Mouse (Mus musculus) ZHBTc4 (cell line): ENCODE measurements around the gene Mertk.
A peak's percentile ranks its signal among the peaks of the same experiment; 100 is the strongest.
"Not testable (repeated sequence)": the region's sequence is repeated elsewhere in the genome, so short reads cannot be mapped to it uniquely, and the experiment has no call there.

ENCODE experiments used
- DNase-seq: peaks from one replicate; pipeline ENCODE4 v3.0.0-alpha.2; 2011; ENCODE audit warnings: low read depth, low spot score

Mertk gene

DNA sequence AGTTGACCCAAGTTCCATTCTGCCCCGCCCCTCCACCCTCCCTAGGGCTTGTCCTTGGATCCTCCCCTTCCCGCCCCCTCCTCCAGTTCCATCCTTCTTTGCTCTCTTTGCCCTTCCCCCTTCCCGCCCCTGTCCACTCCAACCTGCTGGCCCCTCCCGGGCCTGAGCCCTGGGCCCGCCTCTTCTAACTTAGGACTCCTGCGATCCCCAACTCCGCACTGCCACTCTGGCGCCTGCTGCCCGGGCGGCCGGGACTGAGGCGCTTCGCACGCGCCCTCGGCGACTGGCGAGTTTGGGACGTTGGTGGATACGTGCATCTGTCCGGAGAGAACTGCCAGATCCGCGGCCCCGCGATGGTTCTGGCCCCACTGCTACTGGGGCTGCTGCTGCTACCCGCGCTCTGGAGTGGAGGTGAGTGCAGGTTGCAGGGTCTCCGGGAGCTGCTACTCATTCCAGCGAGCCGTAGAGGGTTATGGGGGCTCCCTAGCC is at the start of gene Mertk:
Mertk (plus strand) TSS at position 264 of the 489 bp plus-strand sequence.
- peak; percentile 93 for DNase-seq

DNA sequence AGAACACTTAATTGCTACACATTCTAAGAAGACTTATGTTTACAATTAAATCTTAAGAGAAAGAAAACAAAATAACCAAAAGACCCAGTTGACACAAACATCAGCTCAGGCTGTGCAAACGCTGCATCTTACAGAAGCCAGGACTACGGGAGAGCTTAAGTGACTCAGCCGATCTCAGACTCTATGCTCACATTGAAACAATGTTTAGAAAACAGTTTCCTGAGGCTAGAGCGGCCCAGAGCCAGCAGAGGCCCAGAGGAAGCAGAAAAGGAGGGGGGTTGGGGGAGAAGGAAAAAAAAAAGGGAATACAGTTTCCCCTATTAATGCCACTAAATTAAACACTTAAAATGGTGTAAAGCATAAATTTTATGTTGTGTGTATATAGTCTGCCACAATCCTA is 18.1 kb upstream of the Mertk start:
- no peak for DNase-seq

DNA sequence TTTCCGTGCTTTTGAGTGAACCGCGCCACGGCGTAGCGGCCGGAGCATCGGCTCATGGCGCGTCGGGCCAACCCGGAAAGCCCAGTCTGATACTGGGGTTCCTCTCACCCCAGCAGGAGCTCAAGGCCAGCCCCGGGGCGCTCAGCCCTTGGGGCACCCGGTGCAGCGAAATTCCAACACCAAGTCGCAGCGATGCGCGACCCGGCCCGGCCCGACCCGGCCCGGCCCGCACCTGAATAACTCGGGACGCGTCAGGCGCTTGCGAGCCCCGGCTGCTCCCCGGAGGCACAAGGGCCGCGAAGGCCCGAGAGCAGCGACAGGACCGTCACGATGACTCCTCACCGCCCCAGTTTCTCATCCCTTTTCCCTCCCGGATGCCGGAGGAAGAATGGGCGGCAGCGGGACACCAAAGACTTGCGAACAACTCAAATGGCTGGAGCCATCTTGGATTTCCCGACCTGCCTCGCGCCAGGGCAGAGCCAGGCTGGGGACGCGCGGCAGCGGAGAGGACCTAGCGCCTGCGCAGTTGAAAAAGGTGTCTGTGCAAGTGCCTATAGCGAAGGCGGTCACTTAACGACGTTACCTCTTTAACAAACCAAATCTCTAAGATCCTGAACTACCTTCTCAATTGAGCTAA is 11.7 kb upstream of the Mertk start, which contains the start of gene Anapc1:
Anapc1 (minus strand) TSS at position 471 of the 637 bp plus-strand sequence.
- DNase-seq = peak; percentile 95

DNA sequence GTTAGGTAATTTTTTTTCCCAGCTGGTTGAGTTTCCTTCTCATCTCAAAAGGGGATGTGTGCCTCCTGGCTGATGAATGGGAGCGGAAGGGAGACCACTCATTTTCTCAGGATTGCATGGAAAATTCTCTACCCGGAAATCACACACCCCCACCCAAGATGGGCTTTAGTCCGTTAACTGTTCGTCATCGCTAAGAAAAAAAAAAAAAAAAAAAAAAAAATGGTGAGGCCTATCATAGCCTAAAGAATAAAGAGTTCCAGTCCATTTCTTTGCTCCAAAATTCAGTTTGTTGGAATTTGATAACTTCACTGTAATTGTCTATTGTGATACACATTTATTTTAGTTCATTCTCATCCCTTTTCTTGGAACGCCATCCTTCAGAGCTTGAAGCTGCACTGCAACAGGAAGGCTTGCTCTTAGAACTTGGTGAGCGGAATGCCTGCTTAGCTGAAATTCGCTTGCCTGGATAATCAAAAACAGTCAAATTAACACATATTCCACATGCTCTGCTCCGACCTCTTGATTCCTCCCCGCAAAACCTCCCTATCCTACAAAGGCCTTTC is 11.1 kb upstream of the Mertk start:
- no peak for DNase-seq

DNA sequence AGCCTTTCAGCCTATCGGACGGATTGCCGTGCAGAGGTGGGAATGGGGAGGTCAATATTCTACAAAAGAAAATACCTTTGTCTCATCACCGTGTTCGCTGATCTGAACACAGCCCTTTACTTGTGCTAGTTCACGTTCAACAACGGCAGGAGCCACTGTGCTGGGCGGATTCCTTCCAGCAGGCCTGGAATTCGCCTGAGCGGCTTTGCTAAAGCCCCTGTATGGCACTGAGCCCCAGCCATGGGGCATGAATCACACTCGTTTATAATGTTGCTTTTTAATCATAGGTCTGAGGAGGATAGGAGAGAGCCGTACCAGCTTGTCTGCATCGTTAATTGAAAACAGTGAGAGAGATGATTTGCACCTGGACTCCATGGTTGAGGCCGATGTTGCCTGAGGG is 6.4 kb upstream of the Mertk start:
- DNase-seq = peak; percentile 56

DNA sequence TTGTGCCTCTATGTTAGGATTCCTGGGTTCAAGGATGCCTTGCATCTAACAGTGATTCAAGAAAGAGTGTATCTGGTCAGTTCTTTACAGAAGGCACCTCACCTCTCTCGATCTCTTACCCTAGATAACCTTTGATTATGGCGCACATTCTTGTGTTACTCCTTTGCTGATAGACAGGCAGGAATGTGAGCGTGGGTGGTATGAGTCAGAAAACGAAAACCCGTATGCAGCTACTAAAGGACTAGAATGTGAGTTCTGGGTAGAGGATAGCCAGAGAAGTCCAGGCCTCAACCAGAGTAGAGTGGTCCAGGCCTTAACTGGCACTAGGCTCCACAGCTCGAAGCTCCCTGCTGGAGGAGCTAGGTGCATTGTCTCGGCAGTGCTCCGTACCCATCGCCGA is 6.0 kb upstream of the Mertk start:
- DNase-seq = no peak

DNA sequence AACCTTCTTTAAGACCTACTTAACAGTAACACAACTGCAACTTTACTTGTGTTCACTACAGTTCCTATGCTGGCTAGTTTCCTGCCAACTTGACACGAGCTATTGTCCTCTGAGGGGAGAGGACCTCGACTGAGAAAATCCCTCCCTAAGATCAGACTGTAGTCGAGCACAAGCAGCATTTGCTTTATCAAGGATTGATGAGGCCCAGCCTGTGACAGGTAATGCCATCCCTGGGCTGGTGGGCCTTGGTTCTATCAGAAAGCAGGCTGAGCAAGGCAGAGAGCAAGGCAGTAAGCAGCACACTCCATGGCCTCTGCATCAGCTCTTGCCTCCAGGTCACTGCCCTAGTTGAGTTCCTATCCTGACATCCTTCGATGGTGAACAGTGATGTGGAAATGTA is 5.5 kb upstream of the Mertk start:
- no peak for DNase-seq

DNA sequence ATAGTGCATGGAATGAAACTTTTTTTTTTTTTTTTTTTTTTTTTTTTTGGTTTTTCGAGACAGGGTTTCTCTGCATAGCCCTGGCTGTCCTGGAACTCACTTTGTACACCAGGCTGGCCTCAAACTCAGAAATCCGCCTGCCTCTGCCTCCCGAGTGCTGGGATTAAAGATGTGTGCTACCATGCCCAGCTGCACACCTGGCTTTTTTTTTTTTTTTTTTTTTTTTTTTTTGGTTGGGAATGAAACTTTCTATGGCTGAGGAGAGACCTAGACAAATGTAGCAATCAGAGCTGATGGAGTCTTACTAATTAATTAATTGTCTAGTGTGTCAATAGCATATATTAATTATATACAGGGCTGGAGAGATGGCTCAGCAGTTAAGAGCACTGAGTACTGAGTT is 4.9 kb upstream of the Mertk start:
- DNase-seq = not testable (repeated sequence)

DNA sequence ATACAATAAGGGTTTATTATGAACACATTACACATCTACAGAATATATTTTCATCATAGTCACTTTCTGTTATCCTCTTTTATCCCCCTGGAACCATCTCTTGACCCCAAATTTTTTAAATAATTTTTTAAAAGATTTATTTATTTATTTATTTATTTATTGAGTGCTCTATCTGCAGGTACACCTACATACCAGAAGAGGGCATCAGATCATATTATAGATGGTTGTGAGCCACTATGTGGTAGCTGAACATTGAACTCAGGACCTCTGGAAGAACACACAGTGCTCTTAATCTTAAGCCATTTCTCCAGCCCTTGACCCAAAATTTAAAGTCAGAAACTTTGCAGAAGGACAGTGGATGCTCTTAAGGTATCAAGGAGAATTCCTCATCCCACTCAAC is 4.2 kb upstream of the Mertk start:
- DNase-seq = no peak

DNA sequence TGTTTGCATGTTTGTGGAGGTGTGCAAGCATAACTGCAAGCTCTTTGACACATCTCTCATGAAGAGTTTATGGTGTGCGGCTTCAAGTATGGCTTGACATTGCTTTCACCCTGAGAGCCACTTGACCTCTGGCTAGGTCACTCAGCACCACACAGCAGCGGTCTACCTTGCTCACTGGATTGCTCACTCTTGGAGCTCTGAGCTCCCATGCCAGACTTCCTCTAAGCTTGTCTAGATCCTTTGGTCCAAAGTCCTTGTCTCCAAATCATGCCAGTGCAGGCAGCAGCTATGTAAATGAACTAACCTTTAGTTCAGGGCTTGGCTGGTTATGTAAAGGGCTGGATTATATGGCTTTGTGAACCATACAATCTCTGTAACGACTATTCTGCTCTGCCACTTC is 2.3 kb upstream of the Mertk start:
- no peak for DNase-seq

DNA sequence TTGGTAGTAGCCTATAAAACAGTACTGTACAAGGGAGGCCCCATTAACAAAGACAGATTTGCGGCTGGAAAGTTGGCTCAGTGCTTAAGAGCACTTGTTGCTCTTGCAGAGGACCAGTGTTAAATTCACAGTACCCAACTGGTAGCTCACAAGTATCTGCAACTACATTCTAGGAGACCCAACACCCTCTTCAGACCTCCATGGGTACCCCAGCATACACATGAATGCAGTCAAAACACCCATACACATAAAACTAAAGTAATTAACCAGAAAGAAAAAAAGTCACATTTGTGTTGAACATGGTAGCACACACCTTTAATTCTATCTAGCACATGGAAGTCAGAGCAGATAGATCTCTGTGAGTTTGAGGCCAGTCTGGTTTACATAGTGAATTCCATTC is 1.7 kb upstream of the Mertk start:
- DNase-seq = no peak

DNA sequence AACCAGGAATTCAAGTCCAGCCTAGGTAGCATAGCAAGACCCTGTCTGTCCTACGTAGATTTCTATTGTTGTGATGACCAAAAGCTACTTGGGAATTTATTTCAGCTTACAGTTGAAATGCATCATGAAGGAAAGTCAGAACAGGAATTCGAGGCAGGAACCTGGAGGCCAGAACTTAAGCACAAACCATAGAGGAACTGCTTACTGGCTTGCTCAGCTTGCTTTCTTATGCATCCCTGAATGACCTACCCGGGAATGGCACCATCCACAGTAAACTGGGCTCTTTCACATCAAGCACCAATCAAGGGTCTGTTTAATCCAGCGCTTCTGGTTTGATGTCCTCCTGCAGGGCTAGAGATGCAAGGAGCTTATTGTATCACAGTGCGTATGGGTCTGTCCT is 1.2 kb upstream of the Mertk start:
- peak; percentile 26 for DNase-seq

DNA sequence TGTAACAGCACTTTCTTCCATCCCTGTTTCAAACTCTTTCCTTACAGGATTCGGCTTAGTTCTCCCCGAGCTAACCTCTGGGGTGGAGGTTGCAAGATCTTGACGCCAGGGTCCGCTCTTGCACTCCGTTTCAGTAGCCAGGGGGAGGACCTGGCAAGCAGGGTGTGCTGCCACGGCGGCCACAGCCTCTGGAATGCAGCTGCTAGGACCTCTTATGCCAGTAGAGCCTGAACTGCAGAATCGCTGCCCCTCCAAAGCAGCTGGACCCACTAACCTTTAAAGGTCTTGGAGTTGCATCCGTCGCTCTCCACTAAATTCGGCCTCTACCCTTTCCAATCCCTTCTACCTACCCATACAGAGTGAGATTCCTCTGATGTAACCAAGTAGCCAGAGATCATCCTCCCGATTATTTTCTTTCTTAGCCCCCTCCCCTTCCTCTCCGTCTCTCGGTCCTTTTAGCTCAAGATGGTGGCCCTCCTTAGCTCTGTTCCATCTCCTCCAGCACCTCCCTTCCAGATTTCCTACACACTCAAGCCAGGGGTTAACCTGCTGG is 540 bp upstream of the Mertk start:
- DNase-seq = peak; percentile 94

DNA sequence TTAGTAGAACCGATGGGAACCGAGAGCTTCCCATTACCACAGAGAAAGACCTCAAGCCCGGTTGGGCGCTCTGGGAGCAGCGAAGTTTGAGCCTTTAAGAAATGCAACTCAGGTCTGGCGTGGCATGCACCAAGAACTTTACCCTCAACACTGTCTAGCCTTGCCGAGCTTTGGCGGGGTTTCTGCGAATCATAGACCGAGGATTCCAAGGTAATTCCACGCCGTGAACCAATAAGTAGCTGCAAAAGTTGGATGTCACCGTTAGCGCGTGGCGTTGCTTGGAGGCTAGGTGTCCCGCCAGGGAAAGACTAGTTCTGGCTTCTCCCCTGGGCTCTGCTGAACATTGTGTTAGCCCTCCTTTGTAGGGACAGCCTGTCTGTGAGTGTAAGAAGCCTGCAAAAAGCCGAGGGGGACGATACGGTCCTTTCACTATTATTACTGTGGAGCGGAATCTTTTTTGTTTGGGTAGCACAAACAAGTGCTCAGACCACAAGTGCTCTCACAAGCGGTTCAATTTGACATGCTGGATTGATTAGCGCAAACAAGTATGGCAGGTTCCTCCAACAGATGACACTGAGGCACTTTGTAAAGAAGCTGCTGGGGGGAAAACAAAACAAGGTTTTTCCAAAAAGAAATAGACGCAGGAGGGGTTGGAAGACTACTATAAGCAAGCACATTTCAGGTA is 587 bp downstream of the Mertk start:
- peak; percentile 67 for DNase-seq

DNA sequence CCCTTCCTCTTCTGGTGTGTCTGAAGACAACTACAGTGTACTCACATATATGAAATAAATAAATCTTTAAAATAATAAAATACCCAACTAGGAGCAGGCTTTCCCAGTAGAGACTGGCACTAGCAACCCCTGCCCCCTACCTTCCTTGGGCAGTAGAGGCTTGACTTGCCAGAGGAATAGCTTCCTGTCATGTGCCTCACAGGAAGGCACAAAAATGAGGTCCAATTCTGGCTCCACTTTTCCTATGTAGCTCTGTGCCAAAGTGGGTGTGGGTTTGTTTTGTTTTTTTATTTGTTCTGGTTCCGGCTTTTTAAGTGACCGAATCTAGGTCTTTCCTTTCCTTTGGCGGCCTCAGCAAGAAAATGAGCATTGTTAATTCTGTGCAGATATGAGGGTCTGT is 5.7 kb downstream of the Mertk start:
- no peak for DNase-seq

DNA sequence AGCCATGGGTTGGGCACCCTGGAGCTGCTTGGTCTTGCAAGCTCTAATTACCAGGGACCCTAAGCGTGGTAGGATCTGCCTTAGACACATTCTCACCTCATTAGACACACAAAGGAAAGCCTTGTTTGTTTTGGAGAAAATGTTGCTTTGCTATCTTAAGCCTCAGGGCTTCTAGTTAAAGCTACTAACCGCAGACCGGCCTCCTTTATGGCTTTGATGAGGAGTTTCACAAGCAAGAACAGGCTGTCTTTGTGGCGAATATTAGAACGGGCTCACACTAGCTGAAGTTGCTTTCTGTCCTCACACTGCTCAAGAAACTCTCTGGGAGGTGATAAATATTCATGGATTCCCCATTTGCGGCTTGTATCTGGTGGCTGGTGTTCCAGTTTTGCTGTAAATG is 10.5 kb downstream of the Mertk start:
- DNase-seq = no peak

DNA sequence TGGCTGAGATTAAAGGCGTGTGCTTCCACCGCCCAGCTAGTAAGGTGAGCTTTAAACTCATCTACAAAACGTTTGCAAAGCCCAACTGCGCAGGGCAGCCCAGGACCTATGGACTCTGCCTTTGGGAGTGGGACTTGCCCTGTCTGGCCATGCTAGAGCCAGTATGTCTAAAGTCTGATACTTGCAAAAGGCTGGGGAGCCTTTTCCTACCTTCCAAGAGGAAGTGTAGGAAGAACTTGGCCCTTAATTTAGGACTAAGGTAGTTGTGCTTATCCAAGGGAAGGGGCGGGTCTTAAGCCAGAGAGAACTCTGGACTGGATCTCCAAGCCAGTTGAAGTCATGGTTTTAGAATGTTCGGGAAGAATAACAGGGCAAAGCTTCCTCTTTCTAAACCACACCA is 11.9 kb downstream of the Mertk start:
- no peak for DNase-seq

DNA sequence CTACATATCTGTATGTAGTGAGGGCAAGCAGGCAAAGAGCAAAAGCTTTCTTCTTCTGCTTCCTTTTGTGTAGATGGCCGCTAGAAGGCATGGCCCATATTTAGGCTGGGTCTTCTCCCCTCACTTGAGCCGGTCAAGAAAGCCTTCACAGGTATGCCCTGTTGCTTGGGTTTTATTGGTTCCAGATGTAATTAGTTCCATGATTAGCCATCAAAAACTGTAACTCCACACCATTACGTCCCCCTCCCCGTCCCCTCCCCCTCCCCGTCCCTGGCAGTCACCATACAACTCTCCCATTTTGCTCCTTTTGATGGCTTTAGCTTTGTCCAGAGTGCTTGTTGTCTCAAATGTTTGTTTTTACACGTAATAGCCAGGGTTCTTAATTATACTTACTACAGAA is 14.2 kb downstream of the Mertk start:
- DNase-seq = no peak

DNA sequence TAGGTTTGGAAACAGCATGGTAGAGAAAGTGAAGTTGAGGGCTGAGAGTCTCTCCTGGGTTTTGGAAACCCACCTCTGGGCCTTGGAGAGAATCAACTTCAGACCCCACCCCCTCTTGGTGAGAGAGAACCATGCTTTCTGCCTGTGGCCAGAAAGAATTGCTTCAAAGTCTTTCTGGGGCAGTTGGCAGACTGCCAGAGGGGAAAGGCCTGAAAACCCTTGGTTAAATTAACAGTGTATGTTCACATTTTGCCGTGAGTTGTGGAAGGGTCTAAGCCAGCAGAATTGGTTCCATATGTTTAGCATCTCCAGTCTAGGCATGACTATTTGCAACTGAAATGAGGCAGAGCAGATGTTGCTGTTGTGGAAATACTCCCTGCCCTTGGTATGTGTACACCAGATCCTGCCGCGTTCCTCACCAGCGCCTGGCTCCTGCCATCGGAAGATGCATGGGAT is 14.8 kb downstream of the Mertk start:
- no peak for DNase-seq

DNA sequence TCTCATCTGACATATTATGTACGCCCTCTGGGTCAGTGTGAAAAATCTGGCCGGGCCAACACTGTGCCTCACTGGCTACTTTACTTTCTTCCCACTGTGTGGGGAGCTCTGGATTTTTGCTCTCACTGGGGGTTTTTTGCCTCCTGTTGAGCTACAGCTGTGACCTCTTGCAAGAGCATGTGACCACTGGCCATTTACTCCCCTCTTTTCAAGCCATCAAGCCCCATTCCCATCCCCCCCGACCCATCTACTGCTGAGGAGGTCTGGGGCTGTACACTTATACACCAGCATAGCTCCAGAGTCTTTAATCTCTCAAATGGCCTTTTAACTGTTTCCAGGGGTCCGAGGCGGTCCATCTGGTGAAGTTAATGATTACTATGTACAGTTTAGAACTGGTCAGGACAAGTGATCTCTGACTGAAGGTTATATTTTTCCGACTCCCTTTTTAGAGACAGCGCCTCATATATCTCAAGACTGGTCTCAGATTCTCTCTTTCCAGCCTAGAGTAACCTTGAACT is 16.0 kb downstream of the Mertk start:
- no peak for DNase-seq

DNA sequence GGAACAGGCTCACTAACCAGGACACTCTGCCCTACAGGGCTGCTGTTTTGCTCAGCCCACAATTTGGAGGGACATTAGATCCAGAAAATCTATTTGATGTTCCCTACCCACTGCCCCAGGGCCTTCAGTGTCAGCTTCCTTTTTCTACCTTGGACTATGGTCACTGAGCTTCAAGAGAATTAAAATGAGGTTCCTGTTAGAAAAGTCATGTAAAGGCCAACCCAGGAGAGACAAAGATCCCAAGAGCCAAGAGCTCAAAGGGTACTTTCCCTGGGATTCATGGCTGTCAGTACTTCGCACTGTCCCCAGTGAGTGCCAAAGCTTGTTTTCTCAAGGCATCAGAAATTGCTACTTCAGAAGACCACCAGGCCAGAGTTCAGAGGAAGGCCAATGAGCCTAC is 17.2 kb downstream of the Mertk start:
- no peak for DNase-seq

DNA sequence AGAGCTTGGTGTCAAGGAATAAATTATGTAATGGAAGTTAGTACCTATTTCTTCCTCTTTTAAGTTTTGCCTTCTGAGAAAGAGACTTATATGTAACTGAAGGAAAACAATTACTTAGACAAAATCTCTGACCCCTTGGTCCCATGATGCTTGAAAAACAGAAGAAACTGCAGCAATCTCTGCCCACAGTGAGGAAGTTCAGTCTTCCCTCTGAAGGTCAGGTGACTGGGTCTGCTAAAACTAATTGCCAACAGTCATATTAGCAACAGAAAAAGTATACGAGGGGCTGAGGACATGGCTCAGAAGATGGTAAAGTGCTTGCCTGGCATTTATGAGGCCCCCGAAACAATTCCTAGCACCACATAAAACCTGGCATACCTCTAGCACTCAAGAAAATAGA is 20.6 kb downstream of the Mertk start:
- DNase-seq = no peak
